Mouse (Mus musculus): ENCODE data around the gene Tmem232. TPM values are rescaled to one million over a fixed set of nuclear protein-coding genes. Genes with fewer than 3 reads are reported as not detected.
"Not testable (repeated sequence)": the region's sequence is repeated elsewhere in the genome, so short reads cannot be mapped to it uniquely, and the experiment has no call there.

Tmem232 gene
- polyA plus RNA-seq, 1 experiment = 51.3 TPM

DNA sequence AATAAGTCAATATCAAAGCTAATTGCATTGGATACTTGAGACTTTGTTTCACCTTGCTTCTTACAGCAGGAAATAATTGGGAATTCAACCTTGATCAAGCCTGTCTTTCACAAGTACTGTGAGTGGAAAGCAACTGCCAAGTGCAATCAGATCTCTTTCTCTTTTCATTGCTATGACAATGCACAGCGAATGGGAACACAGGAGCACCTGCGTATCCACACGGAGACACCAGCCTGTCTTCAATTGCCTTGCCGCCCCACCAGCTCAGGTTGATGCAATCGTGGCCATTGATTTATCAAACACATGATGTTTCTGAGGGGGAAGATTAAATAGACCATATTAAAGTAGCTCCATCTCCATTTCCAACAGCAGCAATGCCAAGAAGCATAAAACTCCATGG lies 296.9 kb downstream of the Tmem232 start:
- Histone ChIP-seq H3K27me3 (ENCODE audit: control insufficient read depth, insufficient read depth, low read length) (no peaks in the 10 kb centered on the region), H3K4me1 (ENCODE audit: control insufficient read depth, insufficient read depth, low read length) (no peaks in the 10 kb centered on the region), H3K4me3 (ENCODE audit: control insufficient read depth, low read depth, low read length) (no peak overlapping the region), H3K36me3 (ENCODE audit: control insufficient read depth, insufficient read depth, low read length) (no peaks in the 10 kb centered on the region), H3K27ac (ENCODE audit: control insufficient read depth, insufficient read depth, low read depth, low read length) (no peak overlapping the region)
- TF ChIP-seq POLR2A (IDR thresholded peaks at IDR 0.05; ENCODE audit: control insufficient read depth, low read depth, low read length) (no peak), CTCF (IDR thresholded peaks at IDR 0.05; ENCODE audit: control insufficient read depth, insufficient read depth, insufficient replicate concordance, low read depth, low read length) (no peak)

- Histone ChIP-seq H3K27ac (ENCODE audit: control insufficient read depth, insufficient read depth, low read depth, low read length) (no peak overlapping the region), H3K4me3 (ENCODE audit: control insufficient read depth, low read depth, low read length) (no peak overlapping the region), H3K4me1 (ENCODE audit: control insufficient read depth, insufficient read depth, low read length) (no peaks in the 10 kb centered on the region), H3K27me3 (ENCODE audit: control insufficient read depth, insufficient read depth, low read length) (no peaks in the 10 kb centered on the region), H3K36me3 (ENCODE audit: control insufficient read depth, insufficient read depth, low read length) (no peaks in the 10 kb centered on the region)
- TF ChIP-seq CTCF (IDR thresholded peaks at IDR 0.05; ENCODE audit: control insufficient read depth, insufficient read depth, insufficient replicate concordance, low read depth, low read length) (no peak), POLR2A (IDR thresholded peaks at IDR 0.05; ENCODE audit: control insufficient read depth, low read depth, low read length) (no peak)
These were observed 315.1 kb downstream of the Tmem232 start for GRCm38 (mm10) chr17:65225347-65225916.

- H3K4me1 ChIP-seq (ENCODE audit: control insufficient read depth, insufficient read depth, low read length); H3K27ac ChIP-seq (ENCODE audit: control insufficient read depth, insufficient read depth, low read depth, low read length); H3K27me3 ChIP-seq (ENCODE audit: control insufficient read depth, insufficient read depth, low read length); H3K4me3 ChIP-seq (ENCODE audit: control insufficient read depth, low read depth, low read length); H3K36me3 ChIP-seq (ENCODE audit: control insufficient read depth, insufficient read depth, low read length): not testable (repeated sequence)
These were observed 318.9 kb downstream of the Tmem232 start for GRCm38 (mm10) chr17:65221687-65222086.

Other genes with a start within 250 kb of the Tmem232 start
- 32.0 and 36.9 TPM in 2 replicates for gene Vapa, start 72.8 kb upstream of the Tmem232 start, polyA plus RNA-seq (2012; rRNA removed)
- gene Txndc2, start 101.4 kb upstream of the Tmem232 start, polyA plus RNA-seq (2012; rRNA removed) = 219 and 252 TPM in 2 replicates
- 25.3 and 32.1 TPM in 2 replicates for gene Rab31, start 232.0 kb upstream of the Tmem232 start, polyA plus RNA-seq (2012; rRNA removed)
- gene Ppp4r1, start 241.8 kb upstream of the Tmem232 start, polyA plus RNA-seq (2012; rRNA removed) = 244 and 274 TPM in 2 replicates

Data from testis, adult 2 months (tissue).